Mouse (Mus musculus) ES-Bruce4 (cell line): ENCODE data around the gene Olfr854. TPM values are rescaled to one million over a fixed set of nuclear protein-coding genes. Genes with fewer than 3 reads are reported as not detected.

Experiments
- H3K27ac ChIP-seq: 2 replicates; pipeline ENCODE4 v1.5.1; 2012; ENCODE audit warnings: low read length, inconsistent platforms; ENCODE audit not compliant: insufficient read depth
- H3K27me3 ChIP-seq: 2 replicates; pipeline ENCODE4 v1.6.1; 2012; ENCODE audit warnings: mild to moderate bottlenecking, low read length, inconsistent platforms; ENCODE audit not compliant: control insufficient read depth, poor library complexity, insufficient read depth, severe bottlenecking
- H3K36me3 ChIP-seq: 2 replicates; pipeline ENCODE4 v1.6.1; 2012; ENCODE audit warnings: inconsistent platforms, mild to moderate bottlenecking, low read length, moderate library complexity; ENCODE audit not compliant: control insufficient read depth, poor library complexity, insufficient read depth, severe bottlenecking
- H3K4me1 ChIP-seq: one replicate; pipeline ENCODE4 v1.8.1; 2011; ENCODE audit warnings: low read length; ENCODE audit not compliant: control insufficient read depth, insufficient read depth
- H3K4me3 ChIP-seq: 2 replicates; pipeline ENCODE4 v1.5.1; 2011; ENCODE audit warnings: low read depth, mild to moderate bottlenecking, low read length
- H3K9ac ChIP-seq: 2 replicates; pipeline ENCODE4 v1.6.1; 2012; ENCODE audit warnings: low read depth, mild to moderate bottlenecking, inconsistent platforms; ENCODE audit not compliant: poor library complexity, severe bottlenecking
- H3K9me3 ChIP-seq: replicated peaks from 2 replicates; pipeline ENCODE4 v1.6.1; 2012; ENCODE audit warnings: mild to moderate bottlenecking, low read length, inconsistent platforms; ENCODE audit not compliant: control insufficient read depth, poor library complexity, insufficient read depth, severe bottlenecking
- CTCF ChIP-seq: IDR thresholded peaks from one replicate; pipeline ENCODE4 v1.8.1; 2011; ENCODE audit warnings: low read depth, low read length
- EP300 ChIP-seq: IDR thresholded peaks from 2 replicates; pipeline ENCODE4 v1.6.1; 2011; ENCODE audit warnings: low read depth, low read length; ENCODE audit not compliant: insufficient read depth
- POLR2A ChIP-seq: IDR thresholded peaks from one replicate; pipeline ENCODE4 v1.8.1; 2011; ENCODE audit warnings: low read length; ENCODE audit not compliant: insufficient read depth
- polyA plus RNA-seq: library from polyadenylated mRNA; stranded (reverse); fragments of >200 nt; gene quantifications from 2 replicates; pipeline ENCODE4 v1.2.4, GENCODE M21; 2011; ENCODE audit warnings: low read depth; ENCODE audit not compliant: missing spikeins, insufficient read depth, insufficient read length

The Olfr854 gene
- not detected in 2 replicates for polyA plus RNA-seq

- H3K27me3 ChIP-seq, result no peaks in the 10 kb centered on the region
- H3K4me3 ChIP-seq, result no peak within 1 kb of the TSS
- no peaks in the 10 kb centered on the region for H3K9me3 ChIP-seq
- H3K4me1 ChIP-seq, result no peaks in the 10 kb centered on the region
- TF ChIP-seq EP300, result no peak
- TF ChIP-seq POLR2A, result no peak
- TF ChIP-seq CTCF, result no peak
- H3K9ac ChIP-seq, result no peak within 1 kb of the TSS
- H3K36me3 ChIP-seq, result no peaks in the 10 kb centered on the region
- no peak within 1 kb of the TSS for H3K27ac ChIP-seq
Observed at GRCm38 (mm10) chr9:19567282-19567681, at the start of gene Olfr854. Gene Olfr854, minus strand, starts transcription at chr9:19567382.

DNA sequence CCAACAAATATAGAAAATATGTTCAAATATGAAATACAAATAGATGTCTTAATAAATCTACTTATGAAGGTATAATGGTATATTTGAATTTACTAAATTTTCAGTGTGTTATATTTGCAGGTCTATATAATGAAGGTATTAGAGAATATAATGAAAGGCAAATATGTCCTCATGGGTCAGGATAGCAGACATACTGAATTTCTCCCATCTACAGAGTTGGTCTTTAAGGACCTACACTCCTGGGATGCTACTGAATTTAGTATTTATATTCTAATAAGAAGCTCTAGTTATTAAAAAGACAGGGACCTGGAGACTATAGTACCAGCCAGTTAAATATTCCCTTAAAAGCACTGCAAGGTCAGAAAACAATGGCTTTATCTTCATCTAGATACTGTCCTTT is 15.1 kb upstream of the Olfr854 start, which contains the start of gene Olfr855:
Olfr855 (plus strand) TSS at position 301 of the 400 bp plus-strand sequence.
- H3K4me1 ChIP-seq, result no peaks in the 10 kb centered on the region
- no peaks in the 10 kb centered on the region for H3K36me3 ChIP-seq
- H3K9me3 ChIP-seq, result no peaks in the 10 kb centered on the region
- H3K4me3 ChIP-seq, result no peak within 1 kb of the TSS
- H3K27me3 ChIP-seq, result no peaks in the 10 kb centered on the region
- no peak within 1 kb of the TSS for H3K9ac ChIP-seq
- no peak within 1 kb of the TSS for H3K27ac ChIP-seq
- TF ChIP-seq CTCF, result no peak
- TF ChIP-seq POLR2A, result no peak
- TF ChIP-seq EP300, result no peak

DNA sequence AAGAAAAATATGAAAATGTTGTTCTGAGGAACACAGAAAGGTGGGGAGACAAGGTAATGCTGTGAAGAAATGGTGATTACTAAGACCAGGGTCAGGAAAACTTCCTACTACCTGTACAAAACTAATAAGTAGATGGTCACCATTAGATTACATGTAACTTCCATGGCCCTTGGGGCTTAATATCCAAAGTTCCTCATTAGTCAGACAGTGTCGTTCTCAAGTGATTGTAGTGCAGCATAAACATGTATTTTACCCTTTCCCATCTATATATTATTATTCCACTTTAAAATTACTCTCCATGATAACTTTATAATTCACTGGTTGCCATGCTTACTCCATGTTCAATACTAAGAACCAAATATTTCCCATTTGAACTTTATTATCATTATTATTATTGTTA is 26.2 kb downstream of the Olfr854 start, which contains the start of gene Olfr853:
Olfr853 (minus strand) TSS at position 101 of the 400 bp plus-strand sequence.
- TF ChIP-seq POLR2A (no peak), EP300 (no peak), CTCF (no peak)
- no peaks in the 10 kb centered on the region for H3K9me3 ChIP-seq
- H3K36me3 ChIP-seq, result no peaks in the 10 kb centered on the region
- H3K9ac ChIP-seq, result no peak within 1 kb of the TSS
- no peak within 1 kb of the TSS for H3K4me3 ChIP-seq
- no peaks in the 10 kb centered on the region for H3K4me1 ChIP-seq
- H3K27ac ChIP-seq, result no peak within 1 kb of the TSS
- no peaks in the 10 kb centered on the region for H3K27me3 ChIP-seq

Other genes with a start within 250 kb of the Olfr854 start
- not detected in 2 replicates for gene Olfr845, start 230.9 kb downstream of the Olfr854 start, polyA plus RNA-seq
- not detected in 2 replicates for gene Olfr846, start 203.4 kb downstream of the Olfr854 start, polyA plus RNA-seq
- not detected in 2 replicates for gene Olfr847, start 188.7 kb downstream of the Olfr854 start, polyA plus RNA-seq
- gene Olfr849, start 127.1 kb downstream of the Olfr854 start, polyA plus RNA-seq, result not detected in 2 replicates
- not detected in 2 replicates for gene Olfr850, start 89.1 kb downstream of the Olfr854 start, polyA plus RNA-seq
- gene Olfr851, start 74.1 kb downstream of the Olfr854 start, polyA plus RNA-seq, result not detected in 2 replicates
- gene Olfr853, start 26.3 kb downstream of the Olfr854 start, polyA plus RNA-seq, result not detected in 2 replicates
- not detected in 2 replicates for gene Olfr855, start 15.2 kb upstream of the Olfr854 start, polyA plus RNA-seq
- gene Zfp317, start 54.7 kb upstream of the Olfr854 start, polyA plus RNA-seq, result 32.9 and 34.6 TPM in 2 replicates
- not detected in 2 replicates for gene Olfr857, start 142.1 kb upstream of the Olfr854 start, polyA plus RNA-seq
- not detected in 2 replicates for gene Olfr58, start 212.9 kb upstream of the Olfr854 start, polyA plus RNA-seq
- gene Olfr859, start 237.5 kb upstream of the Olfr854 start, polyA plus RNA-seq, result 0.06 and 0.17 TPM in 2 replicates